Mouse (Mus musculus): ENCODE measurements around the gene Psmd12.

Psmd12 gene

DNA sequence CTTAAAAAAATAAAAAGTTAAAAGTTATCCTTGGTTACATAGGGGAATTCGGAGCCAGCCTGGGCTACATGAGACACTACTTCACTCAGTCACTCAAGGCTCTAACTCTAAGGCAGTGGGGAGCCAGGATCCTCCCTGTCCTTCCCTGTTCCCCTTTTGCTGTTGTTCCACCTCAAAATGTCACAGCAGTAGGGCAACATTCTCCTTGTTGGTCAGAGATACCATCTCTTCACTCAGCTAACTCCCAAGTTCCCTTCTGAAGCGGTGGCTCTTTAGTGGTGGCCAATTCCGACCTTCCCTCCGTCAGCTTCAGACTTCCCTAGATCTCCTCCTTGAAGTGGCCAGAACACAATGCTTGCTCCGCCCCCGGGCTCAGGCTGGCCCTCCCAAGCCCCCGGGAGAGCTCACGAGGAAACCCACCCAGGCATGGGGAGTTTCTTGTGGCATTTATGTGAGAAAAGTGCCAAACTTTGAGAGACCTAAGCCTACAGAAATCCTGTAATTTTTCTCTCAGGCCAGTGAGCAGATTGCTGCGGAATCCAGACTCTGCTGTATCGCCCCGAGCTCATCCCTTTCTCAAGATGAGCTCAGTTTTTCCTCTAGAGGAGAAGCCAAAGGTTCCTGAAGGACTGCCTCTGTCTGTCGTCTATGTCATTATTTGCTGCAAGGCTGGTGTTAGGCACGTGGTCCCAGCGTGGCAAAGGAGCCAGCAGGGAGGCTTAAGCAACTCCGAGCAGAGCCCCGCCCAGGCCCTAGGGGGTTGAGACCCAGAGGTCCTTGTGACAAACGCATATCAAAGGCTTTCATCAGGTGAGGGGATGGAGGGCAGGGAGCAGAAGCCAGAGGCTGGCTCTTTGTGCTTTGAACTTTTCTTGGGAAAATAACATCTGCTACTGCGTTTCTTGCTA lies 31.3 kb downstream of the Psmd12 start:
- DNase-seq (ENCODE audit: extremely low spot score, low spot score): peak; percentile 33

DNA sequence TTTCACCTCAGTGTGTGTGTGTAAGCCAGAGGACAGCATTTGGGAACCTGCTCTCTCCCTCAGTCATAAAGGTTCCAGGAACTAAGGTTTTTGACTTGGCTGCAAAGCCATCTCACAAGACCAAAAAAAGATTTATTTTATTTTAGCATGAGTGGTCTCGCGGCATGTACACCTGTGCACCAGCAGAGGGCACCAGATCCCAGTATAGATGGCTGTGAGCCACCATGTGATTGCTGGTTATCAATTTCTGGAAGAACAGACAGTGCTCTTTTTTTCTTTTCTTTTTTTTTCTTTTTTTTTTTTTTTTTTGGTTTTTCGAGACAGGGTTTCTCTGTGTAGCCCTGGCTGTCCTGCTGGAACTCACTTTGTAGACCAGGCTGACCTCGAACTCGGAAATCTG lies 32.7 kb downstream of the Psmd12 start:
- peak; percentile 67 for DNase-seq (ENCODE audit: extremely low spot score, low spot score)

DNA sequence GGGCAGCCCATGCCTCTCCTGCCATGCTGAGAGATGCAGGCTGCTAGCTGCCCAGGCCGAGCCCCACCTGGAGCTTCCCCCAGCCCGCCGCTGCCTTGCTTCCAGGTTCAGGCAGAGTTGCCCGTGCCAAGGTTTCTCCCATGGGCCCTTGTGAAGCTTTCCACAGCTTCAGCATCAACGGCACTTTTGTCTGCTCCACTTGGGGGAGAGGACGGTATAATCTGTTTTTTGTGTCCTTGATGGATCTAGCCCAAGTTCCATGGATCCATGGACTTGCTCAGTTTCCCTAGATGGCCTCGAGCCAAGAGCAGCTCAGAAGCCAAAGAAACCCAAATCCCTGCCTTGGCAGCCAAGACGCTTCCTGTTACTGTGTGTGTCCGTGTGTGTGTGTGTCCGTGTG lies 33.8 kb downstream of the Psmd12 start:
- no peak for DNase-seq (ENCODE audit: extremely low spot score, low spot score)

DNA sequence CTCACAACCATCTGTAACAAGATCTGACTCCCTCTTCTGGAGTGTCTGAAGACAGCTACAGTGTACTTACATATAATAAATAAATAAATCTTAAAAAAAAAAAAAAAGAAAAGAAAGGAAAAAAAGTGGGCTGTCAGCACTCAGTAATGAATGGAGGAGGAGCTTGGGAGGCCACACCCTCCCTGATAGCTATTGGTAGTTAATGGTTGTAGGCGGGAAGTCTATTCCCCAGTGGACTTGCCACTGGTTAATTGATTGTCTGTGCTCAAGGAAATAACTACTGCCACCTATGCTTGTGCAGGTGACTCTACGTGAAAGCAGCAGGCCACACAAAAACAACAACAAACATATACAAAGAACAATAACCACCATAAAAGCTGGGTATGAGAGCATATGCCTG lies 37.1 kb downstream of the Psmd12 start:
- no peak for DNase-seq (ENCODE audit: extremely low spot score, low spot score)

DNA sequence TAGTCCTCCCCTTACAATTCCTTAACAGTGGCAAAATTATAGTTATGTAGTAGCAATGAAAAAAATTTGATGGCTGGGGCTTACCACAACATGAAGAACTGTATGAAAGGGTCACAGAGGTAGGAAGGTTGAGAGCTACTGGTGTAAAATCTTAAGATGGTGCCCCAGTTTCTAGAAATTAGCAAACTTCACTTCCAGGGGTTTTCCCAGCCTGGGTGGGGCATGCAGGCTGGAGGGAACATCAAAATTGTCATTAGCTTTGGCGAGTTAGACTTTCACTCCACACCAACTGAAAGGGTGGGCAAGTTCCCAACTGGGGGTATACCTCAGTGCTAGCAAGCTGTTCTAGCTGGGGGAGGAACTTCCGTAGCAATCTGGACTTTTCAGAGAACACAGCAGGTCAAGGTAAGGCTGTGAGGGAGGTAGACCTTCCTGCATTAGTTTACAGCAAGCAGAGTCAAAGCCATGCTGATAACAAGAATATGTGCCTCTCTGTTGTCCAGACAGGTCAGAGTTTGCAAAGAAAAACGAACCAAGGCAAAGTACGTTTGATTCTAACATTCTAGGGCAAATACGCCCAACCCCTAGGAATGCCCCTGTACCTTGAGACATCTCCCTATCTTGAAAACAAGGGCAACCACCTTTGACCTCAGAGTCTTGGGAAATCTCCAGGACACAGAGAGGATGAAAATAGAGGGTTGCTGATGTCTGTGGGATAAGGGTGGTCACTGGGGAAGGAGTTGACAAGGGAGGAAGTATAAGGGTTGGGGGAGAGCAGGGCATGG lies 39.6 kb downstream of the Psmd12 start:
- DNase-seq (ENCODE audit: extremely low spot score, low spot score): no peak

DNA sequence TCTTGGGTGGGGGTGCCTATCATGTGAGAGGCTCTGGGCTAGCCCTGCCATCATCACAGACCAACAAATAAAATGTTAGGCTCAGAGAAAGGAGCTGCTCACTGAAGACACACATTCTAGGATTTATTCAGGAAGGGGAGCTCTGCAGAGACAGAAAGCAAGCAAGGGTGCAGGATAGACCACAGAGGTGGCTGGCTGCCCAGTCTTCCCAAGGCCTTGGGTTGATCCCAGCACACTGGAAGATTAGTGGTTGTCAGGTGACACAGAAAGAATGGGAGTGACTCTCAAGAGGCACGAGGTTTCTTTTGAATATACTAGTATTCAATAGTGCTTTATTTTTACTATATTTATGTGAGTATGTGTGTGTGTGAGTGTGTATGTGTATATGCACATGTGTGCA lies 41.9 kb downstream of the Psmd12 start:
- no peak for DNase-seq (ENCODE audit: extremely low spot score, low spot score)

DNA sequence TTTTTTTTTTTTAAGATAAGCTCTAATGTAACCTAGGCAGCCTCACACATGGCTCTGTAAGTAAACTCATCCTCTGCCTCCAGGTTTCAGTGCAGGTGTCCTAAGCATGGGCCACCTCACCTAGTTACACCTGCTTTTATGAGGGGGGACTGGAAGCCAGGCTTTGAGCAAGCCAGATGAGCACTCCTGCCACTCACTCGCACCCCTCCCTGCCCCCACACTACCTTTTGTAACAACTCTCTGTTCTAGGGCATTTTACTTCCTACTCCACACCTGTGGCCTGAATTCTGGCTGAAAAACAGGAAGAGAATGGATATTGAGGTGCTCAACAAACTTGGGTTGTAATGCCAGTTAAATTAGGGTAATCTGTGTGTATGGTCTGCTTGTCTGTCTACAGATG lies 45.7 kb downstream of the Psmd12 start:
- no peak for DNase-seq (ENCODE audit: extremely low spot score, low spot score)

DNA sequence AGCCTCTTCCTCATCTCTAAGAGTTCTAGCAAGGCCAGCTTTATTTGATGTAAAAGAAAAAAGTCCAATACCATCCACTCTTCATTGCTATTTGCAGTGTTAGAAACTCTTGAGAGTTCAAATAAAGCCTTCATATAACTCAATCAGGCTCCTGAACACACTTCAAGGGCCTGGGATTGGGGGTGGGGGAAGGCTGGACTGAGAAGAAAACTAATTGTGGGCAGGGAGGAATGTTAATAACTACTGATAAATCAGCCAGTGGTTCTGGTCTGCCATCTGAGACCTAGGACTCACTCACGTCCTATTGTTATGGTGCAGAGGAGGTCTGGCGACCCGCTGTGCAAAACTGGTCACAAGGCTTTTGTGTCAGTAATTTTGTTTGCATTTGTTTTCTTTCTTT lies 48.3 kb downstream of the Psmd12 start:
- no peak for DNase-seq (ENCODE audit: extremely low spot score, low spot score)

DNA sequence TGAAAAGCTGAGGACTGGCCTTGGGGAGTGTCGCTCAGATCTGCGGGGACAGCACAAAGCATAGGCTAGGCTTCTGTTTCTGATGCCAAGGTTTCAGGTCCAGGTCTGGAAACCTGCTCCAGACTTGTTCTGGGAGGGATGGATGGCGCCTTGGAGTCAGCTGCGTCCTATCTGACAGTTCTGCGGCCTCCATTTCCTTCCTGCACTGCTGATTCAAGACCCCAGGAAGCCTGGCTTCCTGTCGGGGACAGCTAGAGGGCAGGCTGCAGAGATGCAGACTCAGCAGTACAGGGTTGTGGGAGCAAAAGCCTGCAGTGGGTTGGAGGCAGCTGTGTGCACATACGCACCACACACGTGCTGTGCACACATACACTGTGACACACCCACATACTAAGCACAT lies 50.0 kb downstream of the Psmd12 start:
- DNase-seq (ENCODE audit: extremely low spot score, low spot score): no peak

DNA sequence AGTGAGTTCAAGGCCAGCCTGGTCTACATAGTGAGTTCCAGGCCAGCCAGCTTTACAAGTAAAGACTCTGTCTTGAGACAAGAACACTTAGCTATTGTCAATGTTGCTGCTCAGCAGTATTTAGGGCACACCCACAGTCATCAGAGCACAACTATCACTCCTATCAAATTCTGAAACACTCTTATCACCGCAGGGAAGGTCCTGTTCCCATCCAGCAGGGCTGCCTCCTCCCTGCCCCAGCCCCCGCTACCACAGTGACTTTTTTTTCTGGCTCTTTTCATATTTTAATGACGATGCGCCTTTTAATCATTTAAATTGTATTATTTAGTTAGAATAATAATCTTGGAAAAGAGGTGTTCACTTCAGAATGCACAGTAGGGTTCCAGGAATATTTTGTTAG lies 52.2 kb downstream of the Psmd12 start:
- no peak for DNase-seq (ENCODE audit: extremely low spot score, low spot score)

DNA sequence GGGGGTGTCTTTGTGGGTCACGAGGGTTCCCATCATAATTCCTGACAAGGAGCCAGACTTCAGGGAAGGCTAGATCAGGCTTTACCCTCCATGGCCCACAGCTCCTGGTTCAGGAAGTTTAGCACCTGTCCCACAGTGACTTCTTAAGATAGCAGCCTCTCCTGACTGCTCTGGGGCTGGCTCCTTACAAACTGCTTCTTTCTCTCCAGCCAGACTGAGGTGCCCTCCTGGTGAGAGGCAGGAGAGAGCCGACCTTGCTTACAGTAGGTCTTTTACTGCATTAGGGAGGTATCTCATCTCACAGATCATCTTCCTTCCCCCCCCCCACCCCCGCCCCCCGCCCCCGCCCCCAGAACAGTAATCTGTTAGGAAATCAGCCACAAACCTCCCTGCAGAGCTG lies 53.0 kb downstream of the Psmd12 start:
- no peak for DNase-seq (ENCODE audit: extremely low spot score, low spot score)

DNA sequence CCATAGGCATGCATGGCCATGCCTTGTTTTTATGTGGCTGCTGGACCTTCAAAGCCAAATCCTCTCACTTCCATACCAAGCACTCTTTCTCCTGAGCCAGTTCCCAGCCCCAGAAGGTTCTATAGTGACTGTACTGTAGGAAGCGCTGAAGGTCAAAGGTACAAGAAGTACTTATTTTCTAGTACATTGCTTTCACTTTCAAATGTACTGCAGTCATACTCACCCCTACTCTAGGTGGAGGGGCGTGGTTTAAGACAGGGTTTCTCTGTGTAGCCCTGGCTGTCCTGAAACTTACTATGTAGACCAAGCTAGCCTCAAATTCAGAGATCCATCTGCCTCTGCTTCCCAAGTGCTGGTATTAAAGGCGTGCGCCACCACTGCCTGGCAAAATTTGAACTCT lies 59.7 kb downstream of the Psmd12 start:
- no peak for DNase-seq (ENCODE audit: extremely low spot score, low spot score)

DNA sequence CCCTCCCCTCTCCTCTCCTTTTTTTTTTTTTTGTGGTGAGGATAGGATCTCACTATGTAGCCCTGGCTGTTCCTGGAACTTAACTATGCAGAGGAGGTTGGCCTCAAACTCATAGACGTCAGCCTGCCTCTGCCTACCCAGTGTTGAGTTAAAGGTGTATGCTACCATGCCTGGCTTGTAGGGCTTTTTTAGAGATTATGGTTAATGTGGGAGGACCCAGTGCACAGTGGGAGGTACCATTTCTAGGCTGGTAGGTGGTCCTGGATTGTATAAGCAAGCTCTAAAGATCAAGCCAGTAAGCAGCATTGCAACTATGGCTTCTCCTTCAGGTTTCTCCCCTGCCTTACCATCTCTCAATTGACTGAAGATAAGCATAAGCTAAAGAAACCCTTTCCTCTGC lies 61.1 kb downstream of the Psmd12 start:
- no peak for DNase-seq (ENCODE audit: extremely low spot score, low spot score)

DNA sequence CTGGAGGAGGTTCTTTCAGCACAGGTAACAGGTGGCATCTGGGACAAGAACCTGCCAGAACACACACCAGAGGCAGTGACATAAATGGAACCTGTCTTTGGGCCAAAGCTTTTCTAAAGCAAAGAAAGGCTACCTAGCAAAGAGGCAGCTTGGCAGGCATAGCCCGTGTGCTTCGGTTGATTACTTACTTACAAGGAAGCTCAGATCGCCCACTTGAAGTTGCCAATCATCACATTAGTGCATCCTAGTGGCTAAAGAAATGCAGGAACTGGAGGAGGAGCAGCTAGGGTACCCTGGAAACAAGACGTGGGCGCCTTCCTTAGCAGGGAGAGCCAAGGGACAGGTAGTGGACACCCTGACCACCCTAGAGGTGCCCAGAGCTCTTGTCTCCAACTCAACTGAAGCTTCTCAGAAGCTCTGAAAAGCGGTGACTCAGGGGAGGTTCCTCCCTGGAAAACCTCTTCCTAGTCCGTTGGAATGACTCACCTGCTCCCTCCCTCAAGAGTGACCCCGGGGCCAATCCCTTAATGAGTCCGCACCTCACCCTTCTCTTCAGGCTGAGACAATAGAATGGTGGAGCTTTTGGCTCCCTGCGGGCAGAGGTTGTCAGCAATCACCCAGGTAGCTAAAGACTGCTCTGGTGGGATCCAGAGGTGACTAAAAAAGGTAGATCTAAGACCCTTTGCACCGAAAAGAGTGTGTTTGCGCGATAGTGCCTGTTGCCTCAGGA lies 66.6 kb downstream of the Psmd12 start:
- DNase-seq (ENCODE audit: extremely low spot score, low spot score): no peak

DNA sequence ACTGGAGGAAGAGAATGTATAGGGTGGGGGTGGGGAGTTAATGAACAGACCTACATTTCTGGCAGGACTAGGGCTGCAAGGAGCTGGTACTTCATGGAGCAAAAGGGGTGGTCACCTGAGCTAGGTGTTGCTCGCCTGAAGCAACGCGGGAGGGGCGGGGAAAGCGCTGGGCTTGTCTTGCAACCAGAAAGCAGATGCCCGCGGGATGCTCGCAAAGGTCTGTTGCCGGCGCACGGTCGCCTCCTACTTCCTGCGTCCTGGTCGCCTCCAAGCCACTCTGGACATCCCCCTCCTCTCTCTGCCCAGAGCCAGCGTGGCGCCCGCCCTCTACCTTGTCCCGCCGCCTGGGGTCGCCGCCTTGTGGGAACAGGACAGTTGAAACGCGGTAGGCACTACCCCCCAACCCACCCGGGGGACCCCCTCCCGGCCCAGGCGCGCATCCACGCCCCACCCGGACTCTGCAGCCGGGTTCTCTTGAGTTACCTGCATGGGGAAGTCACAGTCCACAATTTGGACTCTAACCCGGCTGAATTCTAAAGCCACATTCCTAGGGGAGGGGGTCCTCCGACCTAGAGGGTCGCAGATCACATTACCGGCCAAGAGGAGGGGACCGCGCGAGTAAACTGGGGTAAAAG lies 67.5 kb downstream of the Psmd12 start:
- peak; percentile 83 for DNase-seq (ENCODE audit: extremely low spot score, low spot score)

DNA sequence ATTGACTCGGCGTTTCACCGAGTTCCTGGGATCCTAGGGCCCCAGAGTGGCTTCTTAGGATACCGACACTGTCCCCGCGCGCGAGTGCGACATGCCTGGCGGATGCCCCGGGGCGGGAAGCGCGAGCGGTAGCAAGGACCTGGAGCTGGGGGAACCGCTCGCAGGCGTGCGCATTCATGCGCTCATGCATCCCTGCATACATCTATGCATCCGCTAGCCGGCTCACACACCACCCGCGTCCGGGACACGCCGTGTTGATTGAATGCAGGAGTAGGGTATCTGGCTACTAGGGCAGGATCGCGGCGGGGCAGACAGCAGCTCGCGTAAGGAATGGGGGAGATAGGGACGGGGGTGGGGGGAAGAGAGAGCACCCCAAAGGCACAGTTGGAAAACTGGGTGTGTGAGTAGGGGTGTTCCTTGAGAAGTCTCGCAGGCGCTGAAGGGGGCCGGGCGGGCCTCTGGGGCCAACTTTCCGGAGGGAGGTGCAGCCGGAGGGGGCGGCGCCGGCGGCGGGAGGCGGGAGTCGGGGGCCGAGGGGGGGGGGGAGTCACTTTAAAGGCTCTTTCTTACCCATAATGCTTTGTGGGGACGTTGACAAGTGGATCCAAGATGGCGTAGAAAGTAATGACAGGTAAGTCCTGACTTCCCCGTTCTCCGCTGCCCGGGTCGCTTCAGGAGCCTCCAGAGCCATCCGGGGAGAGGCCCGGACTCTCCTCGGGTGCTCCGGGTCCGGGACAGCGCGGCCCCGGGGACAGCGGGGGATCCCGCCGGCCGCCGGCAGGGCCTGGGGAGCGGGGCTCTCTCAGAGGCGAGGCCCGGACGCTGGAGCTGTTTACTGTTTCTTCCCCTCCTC lies 68.3 kb downstream of the Psmd12 start, which contains the start of gene Helz:
Gene Helz, plus strand, starts transcription at position 580 of the 853 bp plus-strand sequence.
- peak; percentile 84 for DNase-seq (ENCODE audit: extremely low spot score, low spot score)

DNA sequence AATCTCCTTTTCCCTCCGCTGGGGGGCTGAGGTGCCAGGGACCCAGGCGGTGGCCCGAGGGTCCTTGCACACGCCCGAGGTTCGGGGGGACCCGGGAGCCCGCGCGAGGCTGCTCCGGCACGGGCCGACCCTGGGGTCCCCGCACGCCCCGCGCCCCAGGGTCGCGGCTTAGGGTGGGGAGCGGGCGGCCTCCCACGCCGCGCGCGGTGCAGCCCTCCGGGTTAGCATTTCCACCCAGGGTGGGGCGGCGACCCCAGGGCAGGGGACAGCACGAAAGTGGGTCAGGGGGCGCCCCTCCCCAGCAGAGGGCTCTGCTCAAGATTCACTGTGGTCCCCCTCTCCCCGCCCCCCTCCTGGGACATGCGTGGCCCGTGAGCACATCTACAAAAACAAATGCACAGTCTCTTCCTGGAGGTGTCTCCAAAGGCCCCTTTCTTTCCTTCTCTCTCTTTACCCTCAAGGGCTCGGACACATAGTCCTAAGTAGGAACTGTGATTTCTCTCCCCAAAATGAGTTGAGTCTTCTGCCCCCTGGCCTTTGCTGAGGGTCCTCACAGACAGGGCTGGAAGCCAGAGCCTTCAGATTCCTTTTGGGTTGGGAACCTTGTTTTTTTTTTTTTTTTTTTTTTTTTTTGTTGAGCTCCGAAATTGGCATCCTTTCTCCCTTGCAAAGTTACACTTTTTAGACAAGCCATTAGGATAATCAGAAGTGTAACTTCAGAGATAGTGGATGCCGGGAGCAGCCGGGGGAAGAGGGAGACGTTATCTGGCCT lies 69.1 kb downstream of the Psmd12 start:
- peak; percentile 21 for DNase-seq (ENCODE audit: extremely low spot score, low spot score)
